Comparison of ENCODE assay signal across 8 mouse cellular contexts in genomic region chr7:117739706-117740105, GRCm38 (mm10).
DNase-seq lines count a peak whose midpoint lies in the region; ATAC-seq and TF ChIP-seq lines count a peak whose summit lies in the region.
"Had no signal": no experiment of that assay in that cellular context is flagged by ENCODE, and none has a peak within 500 bp of the region (broad histone marks: within the 10 kb centered on the region; RNA-seq: fewer than 3 reads in every experiment).

No protein-coding gene starts in this region.

- H3K9ac ChIP-seq in heart, adult 2 months (ENCODE audit: low read depth, low read length) = no peak overlapping the region
- no peak overlapping the region for H3K9ac ChIP-seq in heart, embryonic 12.5 days
- H3K9ac ChIP-seq: midbrain, embryonic 12.5 days had no signal

- no peak overlapping the region for H3K4me2 ChIP-seq in heart, embryonic 12.5 days
- H3K4me2 ChIP-seq: midbrain, embryonic 12.5 days had no signal

- WGBS in heart, adult 2 months = 53% methylated on average over 6 of the region's 6 CpGs
- WGBS in heart, embryonic 12.5 days = 59% methylated on average over 6 of the region's 6 CpGs

- TF ChIP-seq EP300 in heart, adult 2 months (IDR thresholded peaks at IDR 0.05; ENCODE audit: insufficient read depth, low read depth, low read length) = no peak

- TF ChIP-seq POLR2A in heart, adult 2 months (IDR thresholded peaks at IDR 0.05; ENCODE audit: insufficient read depth, low read depth, low read length) = no peak

- TF ChIP-seq CTCF in heart, adult 2 months (IDR thresholded peaks at IDR 0.05) = no peak

- H3K36me3 ChIP-seq in heart, adult 2 months (ENCODE audit: control insufficient read depth, insufficient read depth, low read length) = no peaks in the 10 kb centered on the region
- H3K36me3 ChIP-seq in heart, embryonic 12.5 days = no peaks in the 10 kb centered on the region
- H3K36me3 ChIP-seq: midbrain, embryonic 12.5 days had no signal

- no peaks in the 10 kb centered on the region for H3K4me1 ChIP-seq in heart, adult 2 months (ENCODE audit: control insufficient read depth, insufficient read depth, low read length)
- H3K4me1 ChIP-seq in heart, embryonic 12.5 days (replicated peaks) = no peaks in the 10 kb centered on the region

- peak; percentile 34 to 44 for DNase-seq in heart, adult 2 months
- DNase-seq in 3T3-L1 (ENCODE audit: low read depth, low spot score) = peak; percentile 88
- peak; percentile 85 for DNase-seq in Muller cell, postnatal 12 days (ENCODE audit: inconsistent ontology term)
- DNase-seq in layer of hippocampus, adult 8-10 months (ENCODE audit: low spot score in 2 of 2) = peak; percentile 66 to 70
- no peak for DNase-seq in B cell, adult 2 months
- no peak for DNase-seq in kidney, postnatal 4 days

- H3K79me2 ChIP-seq in heart, adult 2 months (replicated peaks; ENCODE audit: control insufficient read depth, insufficient read depth, low read length) = no peaks in the 10 kb centered on the region

- no peaks in the 10 kb centered on the region for H3K9me3 ChIP-seq in heart, embryonic 12.5 days (replicated peaks)
- H3K9me3 ChIP-seq: midbrain, embryonic 12.5 days had no signal

- H3K27ac ChIP-seq in heart, adult 2 months = no peak overlapping the region
- H3K27ac ChIP-seq in heart, embryonic 12.5 days (ENCODE audit: poor library complexity, severe bottlenecking) = no peak overlapping the region
- H3K27ac ChIP-seq: midbrain, embryonic 12.5 days had no signal

- intact Hi-C loops in heart, adult 2 months (cut with DNase I) = no loop called here

- H3K27me3 ChIP-seq in heart, adult 2 months (ENCODE audit: control insufficient read depth, insufficient read depth, low read length) = peaks cover 1% of the 10 kb centered on the region; the same call in 1 of the 2 replicates
- no peaks in the 10 kb centered on the region for H3K27me3 ChIP-seq in heart, embryonic 12.5 days (replicated peaks)
- H3K27me3 ChIP-seq: midbrain, embryonic 12.5 days had no signal

- no peak overlapping the region for H3K4me3 ChIP-seq in heart, adult 2 months
- no peak overlapping the region for H3K4me3 ChIP-seq in heart, embryonic 12.5 days
- H3K4me3 ChIP-seq: midbrain, embryonic 12.5 days had no signal

- ATAC-seq in heart, embryonic 12.5 days (ENCODE audit: insufficient number of reproducible peaks, low FRiP score) = no peak

Comparison
In these comparisons a context has a peak if more than half of its experiments do, and no peak if none do; other contexts are left out.
1. DNase-seq: peak in heart, adult 2 months (2 of 2), 3T3-L1 (single experiment), Muller cell, postnatal 12 days (single experiment) and layer of hippocampus, adult 8-10 months (2 of 2); none in B cell, adult 2 months (0 of 2) and kidney, postnatal 4 days (0 of 2).